Mouse (Mus musculus) neural tube, embryonic 13.5 days (tissue): ENCODE data around the gene Pebp1. TPM values are rescaled to one million over a fixed set of nuclear protein-coding genes. Genes with fewer than 3 reads are reported as not detected.

Experiments used
- polyA plus RNA-seq: library from polyadenylated mRNA; unstranded; fragments of >200 nt; fragmentation: Nextera tagmentation; extraction: Ambion mirVana; gene quantifications from 2 replicates; pipeline ENCODE4 v1.2.1, GENCODE M21; 2015

Gene Pebp1
- polyA plus RNA-seq, 1 experiment from 2014 or later, result 991 TPM

Other genes with a start within 250 kb of the Pebp1 start
- gene Suds3, start 171.5 kb downstream of the Pebp1 start, polyA plus RNA-seq, result 91.4 and 99.7 TPM in 2 replicates
- gene Taok3, start 167.5 kb downstream of the Pebp1 start, polyA plus RNA-seq, result 46.7 and 52.5 TPM in 2 replicates
- gene Vsig10, start 31.5 kb upstream of the Pebp1 start, polyA plus RNA-seq, result 2.2 and 2.6 TPM in 2 replicates
- gene Wsb2, start 69.7 kb upstream of the Pebp1 start, polyA plus RNA-seq, result 194 and 209 TPM in 2 replicates
- 30.2 and 35.8 TPM in 2 replicates for gene Rfc5, start 101.4 kb upstream of the Pebp1 start, polyA plus RNA-seq
- gene Ksr2, start 126.4 kb upstream of the Pebp1 start, polyA plus RNA-seq, result 6.1 and 6.4 TPM in 2 replicates